Mouse (Mus musculus): Measurements from ENCODE around the gene Lrp2.

Lrp2 gene

DNA sequence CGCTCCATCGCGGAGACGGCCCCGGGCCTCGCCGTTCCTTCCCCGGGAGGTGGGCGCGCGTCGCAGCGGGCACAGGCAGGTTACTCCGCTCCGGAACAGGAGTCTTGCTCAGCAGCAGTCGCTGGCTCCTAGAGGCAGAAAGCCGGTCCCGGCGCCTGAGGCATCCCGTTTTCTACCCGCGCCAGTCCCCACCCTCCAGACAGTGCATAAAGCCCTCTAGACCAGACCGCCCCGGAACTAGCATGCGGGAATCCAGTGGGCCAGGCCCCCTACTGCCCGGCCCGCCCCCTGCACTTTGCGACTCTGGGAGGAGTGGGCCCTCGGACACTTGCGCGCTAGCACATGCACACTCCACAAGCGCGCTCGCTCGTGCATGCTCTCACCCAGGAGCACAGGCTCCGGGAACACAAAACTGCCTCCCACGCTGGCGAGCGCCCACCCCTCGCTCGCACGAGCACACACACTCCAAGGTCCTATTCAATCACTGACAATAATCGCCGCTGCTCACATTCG lies at the start of gene Lrp2:
Gene Lrp2, minus strand, starts transcription at position 180 of the 513 bp plus-strand sequence.
- peak; percentile 4 for DNase-seq (ENCODE audit: low spot score)

DNA sequence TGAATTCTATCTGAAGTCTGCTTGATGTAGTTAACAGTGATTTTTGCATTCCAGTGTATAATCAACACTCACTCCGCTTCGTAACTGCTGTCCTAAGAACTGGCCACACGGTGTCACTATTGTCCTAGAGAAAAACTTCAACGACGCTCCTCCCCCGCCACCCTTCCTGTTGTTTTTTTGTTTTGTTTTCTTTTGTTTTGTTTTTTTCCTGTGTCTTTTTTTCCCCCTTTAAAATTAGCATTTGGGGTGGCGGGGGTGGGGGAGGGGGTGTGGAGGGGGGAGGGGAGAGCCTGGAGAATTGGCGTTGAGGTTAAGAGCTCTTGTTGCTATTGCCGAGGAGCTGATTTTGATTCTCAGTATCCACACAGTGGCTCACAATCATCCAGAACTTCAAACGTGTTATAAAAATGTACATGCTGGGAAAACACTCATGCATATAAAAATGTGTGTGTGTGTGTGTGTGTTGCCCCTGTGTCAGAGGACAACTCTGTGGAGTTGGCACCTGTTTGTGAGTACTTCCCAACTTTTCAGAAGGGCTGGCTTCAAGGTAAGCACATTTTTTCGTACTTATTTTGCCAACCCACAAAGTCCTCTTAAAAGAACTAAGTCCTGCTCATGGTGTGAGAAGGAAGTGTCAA lies 49.3 kb upstream of the Lrp2 start:
- DNase-seq (ENCODE audit: low spot score): peak; percentile 50

DNA sequence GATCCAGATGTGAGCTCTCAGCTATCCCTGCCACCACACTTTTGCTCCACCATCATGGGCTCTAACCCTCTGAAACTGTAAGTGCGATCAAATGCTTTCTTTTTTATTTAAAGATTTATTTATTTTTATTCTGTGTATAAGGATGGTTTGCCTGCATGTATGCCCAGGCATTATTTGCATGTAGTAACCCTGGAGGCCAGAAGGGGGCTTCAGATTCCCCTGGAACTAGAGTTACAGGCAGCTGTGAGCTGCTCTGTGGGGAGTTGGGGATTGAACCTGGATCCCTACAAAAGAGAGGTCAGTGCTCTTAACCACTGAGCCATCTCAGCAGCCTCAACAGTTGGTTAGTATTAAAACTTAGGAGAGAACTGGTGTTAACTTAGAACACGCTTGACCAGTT lies 45.6 kb upstream of the Lrp2 start:
- no peak for DNase-seq (ENCODE audit: low spot score)

DNA sequence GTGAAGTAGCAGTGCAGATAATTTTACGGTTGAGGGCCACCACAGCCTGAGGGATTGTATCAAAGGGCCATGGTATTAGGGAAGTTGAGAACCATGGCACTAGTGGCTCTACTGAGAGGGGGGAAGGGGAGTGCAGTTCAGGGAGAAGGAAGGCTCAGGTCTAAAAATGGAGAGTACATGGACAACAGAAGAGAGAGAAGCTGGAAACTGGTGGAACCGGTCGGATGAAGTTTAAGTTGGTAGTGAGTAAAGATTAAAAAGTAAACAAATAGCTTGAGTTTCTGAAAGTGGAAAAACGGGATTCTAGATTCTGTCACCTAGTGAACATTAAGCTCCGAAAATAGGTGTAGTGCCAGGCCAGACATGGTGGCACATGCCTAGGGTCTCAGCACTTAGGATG lies 44.9 kb upstream of the Lrp2 start:
- DNase-seq (ENCODE audit: low spot score): no peak

DNA sequence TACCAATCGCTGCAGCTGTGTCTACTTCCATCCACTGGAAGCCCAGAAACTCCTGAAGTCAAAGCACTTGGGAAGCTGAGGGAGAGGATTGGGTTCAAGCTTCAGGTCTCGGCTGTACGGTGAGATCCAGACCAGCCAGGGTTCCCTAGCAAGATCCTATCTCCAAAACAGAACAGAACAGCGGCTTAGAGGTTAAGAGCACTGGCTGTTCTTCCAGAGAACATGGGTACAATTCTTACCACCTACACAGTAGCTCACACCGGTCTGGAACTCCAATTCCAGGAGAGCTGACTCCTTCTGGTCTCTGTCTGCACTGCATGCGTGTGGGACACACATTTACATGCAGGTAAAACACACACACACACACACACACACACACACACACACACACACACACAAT lies 44.0 kb upstream of the Lrp2 start:
- DNase-seq (ENCODE audit: low spot score): no peak

DNA sequence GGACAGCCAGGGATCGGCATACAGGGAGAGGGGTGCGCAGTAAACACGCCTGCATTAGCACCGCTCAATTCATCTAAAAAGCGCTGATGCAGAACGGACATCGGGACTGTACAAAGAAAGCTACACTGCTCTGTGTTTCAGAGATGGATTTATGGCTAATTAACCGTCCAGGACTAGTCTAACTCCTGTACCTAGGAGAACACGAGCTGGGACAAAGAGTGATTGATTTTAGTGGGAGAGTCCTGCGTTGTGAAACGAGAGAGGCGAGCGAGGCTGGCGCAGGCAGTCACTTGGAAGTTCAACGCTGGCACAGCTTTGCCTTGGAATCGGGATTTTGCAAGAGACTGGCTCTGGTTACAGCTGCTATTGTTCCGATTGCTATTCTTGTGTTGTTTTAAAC lies 43.4 kb upstream of the Lrp2 start:
- no peak for DNase-seq (ENCODE audit: low spot score)

DNA sequence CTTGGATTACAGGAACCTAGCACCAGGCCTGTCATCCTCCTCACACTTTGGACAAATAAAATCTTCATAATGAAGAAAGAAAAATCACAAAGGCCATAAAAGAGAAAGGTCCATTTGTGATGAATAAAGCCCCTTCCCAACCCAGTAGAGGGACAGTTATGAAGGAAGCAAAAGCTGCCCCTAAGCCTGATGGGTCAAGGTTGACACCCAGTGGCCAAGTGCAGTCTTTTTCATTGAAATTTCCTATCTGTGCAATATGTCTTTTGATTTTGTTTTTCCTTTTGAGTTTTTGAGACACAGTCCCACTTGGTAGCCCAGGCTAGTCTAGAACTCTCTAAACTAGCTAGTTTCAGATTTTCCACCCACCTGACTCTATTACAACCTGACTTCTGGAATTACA lies 33.4 kb upstream of the Lrp2 start:
- DNase-seq (ENCODE audit: low spot score): no peak

DNA sequence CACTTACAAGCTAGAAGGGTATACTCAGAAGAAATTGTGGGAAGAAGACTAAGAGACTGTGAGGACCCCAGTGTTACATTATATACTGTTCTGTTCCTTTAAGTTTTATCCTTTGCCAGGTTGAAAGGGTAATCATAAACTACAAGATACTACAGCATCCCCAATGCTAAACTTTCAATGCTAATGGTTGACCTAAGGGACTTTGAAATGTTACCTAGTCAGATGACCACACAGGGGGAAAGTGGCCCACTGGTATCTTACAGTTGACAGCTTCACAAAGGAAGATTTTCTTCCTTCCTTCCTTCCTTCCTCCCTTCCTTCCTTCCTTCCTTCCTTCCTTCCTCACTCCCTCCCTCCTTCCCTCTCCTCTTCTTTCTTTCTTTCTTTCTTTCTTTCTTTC lies 32.5 kb upstream of the Lrp2 start:
- DNase-seq (ENCODE audit: low spot score): no peak

DNA sequence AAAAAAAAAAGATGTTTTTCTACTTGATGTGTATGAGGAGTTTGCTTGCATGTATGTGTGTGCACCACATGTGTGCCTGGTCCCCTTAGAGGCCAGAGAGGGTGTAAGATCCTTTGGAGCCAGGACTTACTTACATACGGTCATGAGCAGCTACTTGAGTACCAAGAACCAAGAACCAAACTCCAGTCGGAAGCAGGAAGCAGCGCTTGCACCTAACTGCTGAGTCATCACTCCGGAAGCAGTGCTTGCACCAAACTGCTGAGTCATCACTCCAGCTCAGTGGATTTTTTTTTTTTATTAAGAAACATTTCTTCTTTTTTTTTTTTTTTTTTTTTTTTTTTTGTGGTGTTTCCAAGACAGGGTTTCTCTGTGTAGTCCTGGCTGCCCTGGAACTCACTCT lies 27.4 kb upstream of the Lrp2 start:
- DNase-seq (ENCODE audit: low spot score): no peak

DNA sequence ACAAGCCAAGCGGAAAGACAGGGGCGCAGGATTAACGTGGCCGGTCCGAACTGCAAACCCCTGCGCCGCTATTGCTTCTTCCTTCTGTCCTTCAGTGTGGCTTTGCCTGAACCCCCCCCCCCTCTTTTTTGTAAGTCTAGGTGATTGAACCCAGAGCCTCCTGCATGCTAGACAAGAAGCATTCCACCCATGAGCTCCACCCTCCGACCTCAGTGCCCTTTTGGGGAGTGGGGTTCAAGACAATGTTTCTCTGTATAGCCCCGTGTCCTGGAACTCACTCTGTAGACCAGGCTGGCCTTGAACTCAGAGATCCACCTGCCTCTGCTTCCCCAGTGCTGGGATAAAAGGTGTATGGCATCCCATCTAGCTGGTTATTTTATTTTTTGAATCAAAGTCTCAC lies 26.9 kb upstream of the Lrp2 start:
- DNase-seq (ENCODE audit: low spot score): no peak

DNA sequence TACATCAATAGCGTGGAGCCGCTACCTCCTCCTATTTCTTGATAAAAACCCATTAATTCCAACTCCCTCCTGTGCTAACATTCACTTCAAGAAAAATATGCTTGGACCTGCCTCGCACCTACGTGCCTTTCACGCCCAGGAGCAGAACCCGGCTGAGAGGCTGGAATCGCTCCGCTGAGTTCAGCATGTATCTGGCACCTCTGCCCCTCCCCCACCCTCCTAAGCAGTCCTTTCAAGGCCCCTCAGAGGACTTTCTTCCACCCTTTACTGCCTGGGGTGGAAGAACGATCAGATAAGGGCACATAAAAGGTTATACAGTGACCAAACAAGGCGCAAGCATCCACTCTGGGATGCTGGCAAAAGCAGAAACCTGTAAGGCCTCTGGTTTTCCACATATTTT lies 26.4 kb upstream of the Lrp2 start:
- DNase-seq (ENCODE audit: low spot score): no peak

DNA sequence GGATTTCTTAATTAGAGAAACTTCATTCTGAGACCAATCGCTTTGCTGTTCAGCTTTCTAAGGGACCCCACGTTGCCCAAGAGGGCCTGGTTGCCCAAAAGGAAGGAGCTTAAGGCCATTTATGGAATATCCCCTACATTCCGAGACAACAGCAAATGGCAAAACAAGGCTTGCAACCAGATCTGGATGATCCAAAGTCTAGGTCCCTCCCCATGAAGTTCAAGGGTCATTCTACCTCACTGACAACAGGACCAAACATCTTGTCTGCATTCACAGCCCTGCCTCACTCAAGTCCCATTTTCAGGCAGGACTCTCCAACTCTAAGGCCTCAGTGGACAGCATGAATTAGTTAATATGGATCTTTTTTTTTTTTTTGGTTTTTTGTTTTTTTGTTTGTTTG lies 20.8 kb upstream of the Lrp2 start:
- no peak for DNase-seq (ENCODE audit: low spot score)

DNA sequence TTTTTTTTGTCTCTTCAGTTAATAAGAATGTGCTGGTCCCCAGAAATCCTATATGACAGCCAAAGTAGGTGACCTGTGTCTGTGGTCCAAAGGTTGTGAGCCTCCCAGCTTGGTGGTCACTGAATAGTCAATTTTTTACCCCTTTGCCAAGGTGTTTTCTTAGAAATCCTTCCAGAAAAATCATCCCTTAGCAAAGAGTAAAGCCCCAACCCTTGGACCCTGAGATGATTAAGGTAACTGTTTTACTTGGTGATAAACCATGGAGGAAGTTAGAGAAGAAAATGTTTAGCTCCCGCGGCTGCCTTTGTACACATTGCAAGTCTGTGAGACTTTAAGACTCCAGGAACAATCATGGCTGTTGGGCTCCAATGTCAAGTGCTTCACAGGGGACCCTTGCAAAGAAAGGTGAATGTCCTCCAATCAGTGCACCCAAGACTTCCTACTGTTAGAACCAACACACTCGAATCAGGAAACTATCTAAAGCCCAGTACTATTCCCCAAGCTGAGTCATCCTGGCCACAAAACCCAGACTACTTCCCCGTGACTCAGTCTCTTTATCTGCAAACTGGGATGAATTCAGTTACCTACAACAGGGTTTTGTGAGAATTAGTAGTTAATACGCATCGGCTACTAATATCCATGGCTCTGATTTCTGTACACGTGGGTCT lies 18.0 kb upstream of the Lrp2 start:
- no peak for DNase-seq (ENCODE audit: low spot score)

DNA sequence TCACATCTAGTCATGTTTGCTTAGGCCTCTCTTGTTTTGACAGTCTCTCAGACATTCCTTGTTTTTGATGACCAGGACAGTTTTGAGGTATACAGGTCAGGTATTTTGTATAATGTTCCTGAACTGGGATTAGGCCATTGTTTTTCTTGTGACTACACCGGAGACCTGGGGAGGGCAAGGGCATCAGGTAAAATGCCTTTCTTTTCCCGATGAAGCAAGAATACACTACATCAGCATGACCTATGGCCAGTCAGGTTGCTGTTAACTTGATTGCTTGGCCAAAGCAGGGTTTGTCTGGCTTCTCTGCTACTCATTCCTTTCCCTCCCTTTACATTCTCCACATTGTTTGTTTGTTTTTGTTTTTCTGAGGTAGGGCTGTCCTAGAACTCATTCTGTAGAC lies 7.3 kb upstream of the Lrp2 start:
- DNase-seq (ENCODE audit: low spot score): no peak

DNA sequence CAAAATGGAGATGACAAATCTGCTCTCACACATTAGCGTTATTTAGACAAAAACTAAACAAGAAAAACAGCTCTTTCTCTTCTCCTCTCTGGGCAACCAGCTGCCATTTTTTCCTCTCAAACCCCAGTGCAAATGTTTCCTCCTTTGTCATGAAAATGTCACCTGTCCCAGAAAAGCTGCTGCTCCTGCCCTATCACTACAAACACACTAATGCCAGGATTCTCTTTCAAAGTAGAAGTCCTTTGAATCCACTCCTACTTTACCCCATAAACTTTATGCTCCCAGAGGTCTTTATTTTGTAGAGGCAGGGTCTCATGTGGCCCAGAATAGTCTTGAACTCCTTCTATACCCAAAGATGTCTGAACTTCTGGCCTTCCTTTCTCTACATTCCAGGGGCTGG lies 6.7 kb upstream of the Lrp2 start:
- DNase-seq (ENCODE audit: low spot score): no peak

DNA sequence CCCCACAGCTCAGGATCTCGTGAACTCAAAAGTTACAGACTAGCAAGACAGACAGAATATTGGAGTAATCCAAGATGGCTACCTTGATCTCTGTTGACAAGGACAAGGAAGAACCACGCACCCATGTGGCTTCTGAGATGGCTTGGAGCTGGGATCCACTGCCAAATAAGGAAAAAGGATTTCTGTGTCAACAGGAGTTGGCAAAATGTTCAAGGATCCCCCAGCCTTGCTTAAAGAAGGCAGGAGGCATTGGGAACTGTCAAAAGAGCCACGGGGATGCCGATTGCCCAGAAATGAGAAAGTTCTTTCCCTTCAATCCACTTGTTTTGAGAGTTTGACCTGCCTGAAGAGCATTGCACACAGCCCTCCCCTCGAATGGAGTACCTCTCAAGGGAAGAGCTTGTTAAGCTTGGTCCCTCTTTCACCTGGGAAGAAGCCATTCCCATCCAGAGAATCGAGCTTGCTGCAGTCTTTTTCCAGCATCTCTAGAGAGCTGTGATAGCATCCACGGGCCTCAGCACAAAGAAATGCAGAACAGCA lies 6.2 kb upstream of the Lrp2 start:
- DNase-seq (ENCODE audit: low spot score): no peak

DNA sequence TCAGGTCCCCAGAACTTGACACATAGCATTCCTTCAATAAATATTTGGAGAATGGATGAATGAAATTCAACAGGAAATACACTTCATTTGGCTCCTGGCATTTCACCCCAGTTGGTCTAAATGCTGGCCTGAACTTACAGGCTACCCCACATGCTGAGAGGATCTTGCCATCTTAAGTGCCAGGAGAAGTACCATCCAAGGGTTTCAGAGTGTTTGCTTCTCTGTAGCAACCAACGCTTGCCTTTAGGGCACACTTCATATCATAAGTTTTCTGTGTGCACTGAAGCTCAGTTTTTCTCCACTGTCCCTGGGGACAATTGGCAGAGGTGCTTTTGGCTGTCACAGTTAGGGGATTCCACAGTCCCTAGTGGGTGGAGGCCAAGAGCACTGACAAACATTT lies 4.7 kb upstream of the Lrp2 start:
- DNase-seq (ENCODE audit: low spot score): no peak

DNA sequence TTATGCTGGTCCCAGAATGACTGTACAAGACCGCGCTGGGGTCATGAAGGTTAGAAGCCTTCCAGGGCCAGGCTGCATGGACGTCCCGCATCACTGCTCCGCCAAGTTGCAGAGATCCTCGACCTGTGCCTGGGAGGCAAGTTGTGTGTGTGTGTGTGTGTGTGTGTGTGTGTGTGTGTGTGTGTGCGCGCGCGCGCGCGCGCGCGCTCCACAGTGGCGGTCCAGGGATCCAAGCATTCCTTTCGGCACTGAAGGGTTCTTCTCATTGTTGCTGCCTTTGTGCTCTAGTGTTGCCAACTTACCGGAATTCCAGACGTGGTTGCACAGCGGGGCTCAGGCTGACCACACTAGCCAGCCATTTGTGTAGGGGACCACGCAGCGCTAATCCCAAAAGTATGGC lies 2.0 kb upstream of the Lrp2 start:
- no peak for DNase-seq (ENCODE audit: low spot score)

DNA sequence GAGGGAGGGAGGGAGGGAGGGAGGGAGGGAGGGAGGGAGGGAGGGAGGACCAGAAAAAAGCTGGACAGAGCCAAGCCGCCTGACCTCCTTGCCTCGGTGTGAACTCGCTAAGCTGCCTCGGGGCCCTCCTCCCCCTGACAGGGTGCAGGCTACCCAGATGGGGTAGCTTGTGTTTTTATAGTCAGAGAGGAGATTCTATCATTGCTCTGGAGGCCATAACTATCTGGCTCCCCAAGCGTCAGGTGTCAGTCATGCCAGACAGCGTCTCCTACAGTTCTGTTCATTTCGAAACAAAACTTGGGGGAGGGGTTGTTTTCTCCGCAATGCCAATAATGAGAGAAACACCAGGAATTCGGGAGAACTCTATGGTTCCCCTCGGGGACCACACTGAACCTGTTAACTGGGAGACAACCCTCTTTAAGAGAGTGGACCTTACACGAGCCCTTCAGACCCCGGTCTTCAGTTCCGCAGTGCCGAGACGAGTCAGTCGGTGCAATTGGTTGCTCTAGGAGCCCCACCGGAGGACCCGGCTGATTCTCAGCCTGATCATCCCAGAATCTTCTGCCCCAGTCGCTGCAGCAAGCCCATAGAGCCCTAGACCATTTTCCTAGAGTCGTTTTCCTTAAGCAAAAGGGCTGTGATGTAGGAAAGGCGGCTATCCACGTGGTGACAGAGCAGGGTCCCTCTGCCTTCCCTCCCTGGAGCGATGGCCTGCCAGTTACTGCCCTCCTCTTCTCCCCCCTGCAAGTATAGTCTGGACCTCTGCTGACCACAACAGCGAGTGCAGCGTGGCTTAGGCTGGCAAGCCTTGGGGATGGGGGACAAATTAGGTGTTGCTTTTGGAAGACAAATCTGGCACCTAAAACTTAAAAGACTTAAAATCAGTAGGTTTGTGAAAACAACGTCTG lies 1.2 kb upstream of the Lrp2 start:
- no peak for DNase-seq (ENCODE audit: low spot score)

DNA sequence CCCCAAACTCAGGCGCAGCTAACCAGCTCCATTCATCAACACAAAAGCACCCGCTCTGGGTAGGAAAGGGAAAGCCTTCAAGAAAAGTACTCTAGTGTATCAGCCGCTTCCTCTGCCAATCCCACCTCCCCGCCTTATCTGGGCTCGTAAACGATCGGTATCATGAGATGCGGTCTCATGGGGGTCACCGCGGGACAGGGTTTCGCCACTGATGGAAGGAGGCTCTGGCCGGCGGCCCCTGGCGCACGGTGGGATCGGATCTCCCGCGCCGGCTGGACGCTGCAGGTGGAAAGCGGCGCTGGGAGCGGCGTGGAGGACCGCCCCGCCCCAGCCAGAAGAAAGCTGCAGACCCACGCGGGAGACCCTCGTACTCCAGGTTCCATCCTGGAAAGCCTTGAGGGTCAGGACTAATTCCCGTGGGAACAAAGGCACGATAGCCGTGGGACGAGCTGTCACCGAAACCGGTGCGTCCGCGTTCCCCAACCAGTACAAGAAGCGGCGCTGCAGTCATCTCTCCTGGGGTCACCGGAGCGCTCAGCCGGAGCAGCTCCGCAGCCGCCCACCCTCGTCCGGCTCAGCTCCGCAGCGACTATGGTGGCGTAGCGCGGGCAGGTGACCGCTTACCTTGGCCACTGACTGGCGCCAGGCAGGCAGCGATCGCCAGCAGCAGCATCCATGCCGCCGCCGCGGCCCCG lies 527 bp downstream of the Lrp2 start:
- DNase-seq (ENCODE audit: low spot score): no peak

DNA sequence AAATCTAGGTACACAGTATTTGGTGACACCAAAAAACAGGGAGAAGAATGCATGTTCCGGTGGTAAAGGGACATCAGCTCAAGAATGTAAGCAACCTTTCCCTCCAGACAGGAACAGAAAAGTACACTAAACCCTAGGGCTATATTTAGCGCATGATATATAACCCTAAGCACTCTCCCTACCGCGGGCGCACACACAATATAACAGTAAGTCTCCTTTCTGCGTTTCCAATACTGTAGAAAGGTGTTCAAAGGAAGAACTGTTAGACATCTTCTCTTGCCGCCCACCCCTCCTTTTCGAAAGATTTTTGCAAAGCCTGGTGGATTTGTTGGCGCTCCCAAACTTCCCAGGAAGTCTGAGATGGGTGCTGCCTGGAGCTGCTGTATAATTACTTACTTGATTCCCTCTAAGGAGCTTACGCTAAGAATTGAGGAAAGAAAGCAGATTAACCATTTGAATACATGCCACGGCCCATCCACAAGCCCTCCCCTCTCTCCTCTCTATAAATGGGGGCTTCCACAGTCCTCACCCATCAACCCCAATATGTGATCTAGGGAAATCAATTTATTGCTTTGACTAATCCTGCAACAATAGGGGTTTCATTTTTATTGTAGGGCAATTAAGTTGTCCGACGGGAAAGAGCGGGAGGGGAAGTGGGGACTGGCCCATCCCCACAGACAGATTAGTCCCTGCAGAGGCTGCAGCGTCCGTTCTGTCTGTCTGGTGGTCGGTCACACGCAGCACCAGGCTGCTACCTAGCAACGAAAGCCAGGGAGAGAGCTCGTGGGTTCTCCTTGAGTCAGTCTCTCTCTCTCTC lies 1.5 kb downstream of the Lrp2 start:
- DNase-seq (ENCODE audit: low spot score): no peak
